Mouse (Mus musculus) layer of hippocampus, adult 9-11 months (tissue): ENCODE data around the gene Zmym1.
"Not testable (repeated sequence)": the region's sequence is repeated elsewhere in the genome, so short reads cannot be mapped to it uniquely, and the experiment has no call there.

Experiments
- DNase-seq: peaks from one replicate; pipeline ENCODE4 v3.0.0; 2022

The Zmym1 gene

GRCm38 (mm10) chr4:127026826-127027225, 34.1 kb downstream of the Zmym1 start:
- no peak for DNase-seq

GRCm38 (mm10) chr4:127024240-127024639, 36.7 kb downstream of the Zmym1 start:
- no peak for DNase-seq

GRCm38 (mm10) chr4:127023201-127023600, 37.8 kb downstream of the Zmym1 start:
- DNase-seq = no peak

GRCm38 (mm10) chr4:127021989-127022626, 38.8 kb downstream of the Zmym1 start:
- peak; percentile 86 for DNase-seq

- DNase-seq = peak; percentile 98
Measured at GRCm38 (mm10) chr4:127021151-127021945, 39.6 kb downstream of the Zmym1 start, which contains the start of gene Sfpq. Gene Sfpq (plus strand): TSS chr4:127021324.

GRCm38 (mm10) chr4:127020411-127021150, 40.4 kb downstream of the Zmym1 start:
- no peak for DNase-seq

GRCm38 (mm10) chr4:127016366-127016765, 44.6 kb downstream of the Zmym1 start:
- no peak for DNase-seq

GRCm38 (mm10) chr4:127015294-127015993, 45.5 kb downstream of the Zmym1 start:
- DNase-seq = peak; percentile 82

- DNase-seq = peak; percentile 62
Measured at GRCm38 (mm10) chr4:127005113-127005936, 55.6 kb downstream of the Zmym1 start.

GRCm38 (mm10) chr4:127004384-127004783, 56.6 kb downstream of the Zmym1 start:
- no peak for DNase-seq

- DNase-seq = no peak
Measured at GRCm38 (mm10) chr4:127000601-127001105, 60.3 kb downstream of the Zmym1 start.

- not testable (repeated sequence) for DNase-seq
Measured at GRCm38 (mm10) chr4:126999372-126999771, 61.6 kb downstream of the Zmym1 start.
